Comparison of ENCODE assay signal across 8 mouse cellular contexts in the genomic region with DNA sequence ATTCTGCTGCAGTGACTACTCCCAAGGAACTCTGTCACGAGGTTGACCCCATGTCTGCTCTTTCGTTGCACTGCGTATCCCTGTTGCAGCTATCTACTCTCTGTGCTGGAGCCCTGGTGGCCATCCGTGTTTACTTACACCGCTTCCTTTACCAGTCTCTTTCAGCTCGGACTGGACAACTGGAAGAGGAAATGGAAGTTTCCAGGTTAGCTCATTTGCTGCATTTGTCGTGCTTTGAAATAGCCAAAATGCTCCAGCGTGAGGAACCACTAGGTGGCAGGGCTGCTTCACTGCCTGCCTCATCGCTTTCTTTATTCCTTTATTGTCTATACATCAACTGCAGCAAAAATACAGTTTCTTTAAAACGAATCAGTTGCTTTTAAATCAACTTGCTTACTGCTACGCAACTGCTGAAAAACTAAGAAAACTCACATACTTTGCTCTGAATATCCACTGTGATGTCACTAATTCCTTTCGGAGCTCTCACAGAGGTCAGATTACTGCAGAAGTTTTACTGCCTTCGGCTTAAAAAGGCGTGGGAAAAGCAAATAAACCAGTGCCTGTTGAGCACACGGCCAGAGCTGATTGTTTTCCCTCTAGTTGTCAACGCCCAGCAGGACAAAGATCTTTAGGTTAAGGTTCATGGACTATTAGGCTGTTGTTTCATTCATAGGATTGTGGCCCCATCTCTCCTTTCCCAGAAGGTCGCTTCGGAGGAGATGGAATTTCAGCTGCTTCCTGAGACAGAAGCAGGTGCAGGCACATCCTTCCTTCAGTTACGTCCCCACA. TPM values are rescaled to one million over a fixed set of nuclear protein-coding genes. Genes with fewer than 3 reads are reported as not detected.
A peak's percentile ranks its signal among the peaks of the same experiment; 100 is the strongest.
DNase-seq lines count a peak whose midpoint lies in the region; ATAC-seq and TF ChIP-seq lines count a peak whose summit lies in the region.

No protein-coding gene starts in this region.

- H3K27me3 ChIP-seq in erythroblast, embryonic 14.5 days (ENCODE audit: control insufficient read depth), result no peaks in the 10 kb centered on the region
- 0 out of 2 replicates have a peak, but pooled peaks cover 6% of the 10 kb centered on the region for H3K27me3 ChIP-seq in heart, embryonic 12.5 days (replicated peaks)
- no peaks in the 10 kb centered on the region for H3K27me3 ChIP-seq in kidney, embryonic 16.5 days (ENCODE audit: insufficient read depth, low read length)
- no peaks in the 10 kb centered on the region for H3K27me3 ChIP-seq in liver, embryonic 11.5 days (replicated peaks; ENCODE audit: control insufficient read depth, insufficient read depth, low read length)
- no peaks in the 10 kb centered on the region for H3K27me3 ChIP-seq in myocyte (ENCODE audit: control insufficient read depth, insufficient read depth, insufficient read length)
- H3K27me3 ChIP-seq in stomach, embryonic 14.5 days (ENCODE audit: control insufficient read depth, insufficient read depth, low read length), result no peaks in the 10 kb centered on the region

- ATAC-seq in heart, embryonic 12.5 days (ENCODE audit: insufficient number of reproducible peaks, low FRiP score), result peak; percentile 39; the same call in 1 of the 2 replicates
- ATAC-seq in kidney, embryonic 16.5 days (ENCODE audit: low FRiP score, low TSS enrichment), result peak; percentile 73
- ATAC-seq in liver, embryonic 11.5 days (replicated peaks; ENCODE audit: low FRiP score), result 0 out of 2 replicates have a peak, but pooled peaks have one; percentile 19
- peak; percentile 62; the same call in 1 of the 2 replicates for ATAC-seq in stomach, embryonic 14.5 days (ENCODE audit: insufficient number of reproducible peaks, insufficient read depth, low FRiP score, low read depth)

- no peak overlapping the region for H3ac ChIP-seq in myocyte (ENCODE audit: control insufficient read depth, insufficient read length)

- no peaks in the 10 kb centered on the region for H3K36me3 ChIP-seq in erythroblast, embryonic 14.5 days (ENCODE audit: control insufficient read depth)
- H3K36me3 ChIP-seq in heart, embryonic 12.5 days, result no peaks in the 10 kb centered on the region
- H3K36me3 ChIP-seq in kidney, embryonic 16.5 days (ENCODE audit: insufficient read depth, low read length), result no peaks in the 10 kb centered on the region
- no peaks in the 10 kb centered on the region for H3K36me3 ChIP-seq in liver, embryonic 11.5 days (ENCODE audit: control insufficient read depth, insufficient read depth, low read length)
- H3K36me3 ChIP-seq in myocyte (ENCODE audit: control insufficient read depth, insufficient read depth), result no peaks in the 10 kb centered on the region
- no peaks in the 10 kb centered on the region for H3K36me3 ChIP-seq in stomach, embryonic 14.5 days (ENCODE audit: control insufficient read depth, insufficient read depth, low read length)

- peak; percentile 85 for TF ChIP-seq CTCF in brain, embryonic 14.5 days (IDR thresholded peaks at IDR 0.05; ENCODE audit: borderline replicate concordance, extremely low read depth, insufficient read depth, insufficient read length)

- no peaks in the 10 kb centered on the region for H3K79me2 ChIP-seq in myocyte (ENCODE audit: control insufficient read depth, insufficient read depth)

- H3K4me3 ChIP-seq in erythroblast, embryonic 14.5 days (replicated peaks), result peak overlapping the region; percentile 3
- H3K4me3 ChIP-seq in heart, embryonic 12.5 days, result peak overlapping the region; percentile 29
- peak overlapping the region; percentile 22 for H3K4me3 ChIP-seq in kidney, embryonic 16.5 days (ENCODE audit: low read length)
- H3K4me3 ChIP-seq in liver, embryonic 11.5 days (ENCODE audit: low read depth, low read length), result peak overlapping the region; percentile 14
- no peak overlapping the region for H3K4me3 ChIP-seq in myocyte
- peak overlapping the region; percentile 9; the same call in 1 of the 2 replicates for H3K4me3 ChIP-seq in stomach, embryonic 14.5 days (ENCODE audit: low read depth, low read length)

- H3K4me2 ChIP-seq in heart, embryonic 12.5 days, result peak overlapping the region; percentile 59
- peak overlapping the region; percentile 56 for H3K4me2 ChIP-seq in kidney, embryonic 16.5 days (replicated peaks; ENCODE audit: low read depth, low read length)
- peak overlapping the region; percentile 54 for H3K4me2 ChIP-seq in liver, embryonic 11.5 days
- H3K4me2 ChIP-seq in myocyte (ENCODE audit: low read depth), result peak overlapping the region; percentile 75
- peak overlapping the region; percentile 30 for H3K4me2 ChIP-seq in stomach, embryonic 14.5 days (replicated peaks; ENCODE audit: low read depth, low read length)

- no peaks in the 10 kb centered on the region for H3K9me3 ChIP-seq in erythroblast, embryonic 14.5 days (ENCODE audit: control insufficient read depth, low read length)
- no peaks in the 10 kb centered on the region for H3K9me3 ChIP-seq in heart, embryonic 12.5 days (replicated peaks)
- no peaks in the 10 kb centered on the region for H3K9me3 ChIP-seq in kidney, embryonic 16.5 days (ENCODE audit: low read length)
- no peaks in the 10 kb centered on the region for H3K9me3 ChIP-seq in liver, embryonic 11.5 days (ENCODE audit: control insufficient read depth, low read length)
- H3K9me3 ChIP-seq in stomach, embryonic 14.5 days (ENCODE audit: control insufficient read depth, low read depth, low read length), result no peaks in the 10 kb centered on the region

- WGBS in heart, embryonic 12.5 days, result 11% methylated on average over 19 of the region's 19 CpGs
- 3% methylated on average over 19 of the region's 19 CpGs for WGBS in kidney, embryonic 16.5 days
- WGBS in liver, embryonic 11.5 days, result 20% methylated on average over 19 of the region's 19 CpGs
- WGBS in stomach, embryonic 14.5 days, result 5% methylated on average over 19 of the region's 19 CpGs

- H3K27ac ChIP-seq in heart, embryonic 12.5 days (ENCODE audit: poor library complexity, severe bottlenecking), result no peak overlapping the region
- H3K27ac ChIP-seq in kidney, embryonic 16.5 days (ENCODE audit: low read length), result peak overlapping the region; percentile 47; the same call in 1 of the 2 replicates
- H3K27ac ChIP-seq in liver, embryonic 11.5 days (ENCODE audit: low read depth, low read length), result peak overlapping the region; percentile 43; the same call in 1 of the 2 replicates
- H3K27ac ChIP-seq in stomach, embryonic 14.5 days (ENCODE audit: low read length), result peak overlapping the region; percentile 82

- peak overlapping the region; percentile 58 for H3K9ac ChIP-seq in heart, embryonic 12.5 days
- peak overlapping the region; percentile 19 for H3K9ac ChIP-seq in kidney, embryonic 16.5 days (replicated peaks; ENCODE audit: low read length)
- H3K9ac ChIP-seq in liver, embryonic 11.5 days (ENCODE audit: low read depth, low read length), result peak overlapping the region; percentile 48
- H3K9ac ChIP-seq in stomach, embryonic 14.5 days (replicated peaks; ENCODE audit: low read depth, low read length), result no peak overlapping the region

- TF ChIP-seq POLR2A in brain, embryonic 14.5 days (IDR thresholded peaks at IDR 0.05; ENCODE audit: borderline replicate concordance, extremely low read depth, insufficient read depth, insufficient read length, poor library complexity, severe bottlenecking), result no peak
- no peak for TF ChIP-seq POLR2A in myocyte (IDR thresholded peaks at IDR 0.05; ENCODE audit: insufficient read length, low read depth)

- DNase-seq in CD4-positive helper T cell, adult 2 months (ENCODE audit: low read depth, low spot score), result peak; percentile 73
- peak; percentile 82 for DNase-seq in brain, embryonic 14.5 days (ENCODE audit: low read depth)
- no peak for DNase-seq in liver, embryonic 11.5 days (ENCODE audit: low spot score)

- peaks cover 38% of the 10 kb centered on the region for H3K4me1 ChIP-seq in erythroblast, embryonic 14.5 days (ENCODE audit: control insufficient read depth)
- H3K4me1 ChIP-seq in heart, embryonic 12.5 days (replicated peaks), result peaks cover 8% of the 10 kb centered on the region; the same call in 1 of the 2 replicates
- peaks cover 9% of the 10 kb centered on the region for H3K4me1 ChIP-seq in kidney, embryonic 16.5 days (ENCODE audit: insufficient read depth, low read length)
- peaks cover 17% of the 10 kb centered on the region for H3K4me1 ChIP-seq in liver, embryonic 11.5 days (replicated peaks; ENCODE audit: control insufficient read depth, insufficient read depth, low read length)
- no peaks in the 10 kb centered on the region for H3K4me1 ChIP-seq in stomach, embryonic 14.5 days (ENCODE audit: control insufficient read depth, insufficient read depth, low read length)

TF ChIP-seq in myocyte, 11 proteins besides CTCF, POLR2A, EP300 and RAD21 (continues in another document):
- TF ChIP-seq USF1 (IDR thresholded peaks at IDR 0.05; ENCODE audit: low read depth) (no peak), TCF12 (IDR thresholded peaks at IDR 0.05; ENCODE audit: insufficient read depth, poor library complexity, severe bottlenecking) (no peak), REST (IDR thresholded peaks at IDR 0.05; ENCODE audit: insufficient read depth, insufficient read length) (no peak), TCF3 (IDR thresholded peaks at IDR 0.05; ENCODE audit: insufficient read length, low read depth) (no peak), POLR2AphosphoS2 (IDR thresholded peaks at IDR 0.05; ENCODE audit: insufficient read length, low read depth) (no peak), SRF (IDR thresholded peaks at IDR 0.05; ENCODE audit: control insufficient read depth, insufficient read length, low read depth) (no peak), CEBPB (IDR thresholded peaks at IDR 0.05; ENCODE audit: insufficient read depth, poor library complexity, severe bottlenecking) (no peak), MYOD1 (IDR thresholded peaks at IDR 0.05; ENCODE audit: control insufficient read depth in 1 of 3, insufficient read length in 2 of 3, low read depth in 2 of 3) (no peak)

RNA-seq across cellular contexts. Expression of gene Thumpd3, which starts 7.9 kb away (rescaled TPM):
- polyA plus RNA-seq in brain, embryonic 14.5 days (2012; rRNA removed), result 28.5 and 29.4 TPM in 2 replicates
- polyA plus RNA-seq in erythroblast, embryonic 14.5 days (2012), result 0.25 and 0.34 TPM in 2 replicates
- 41.5 and 46.5 TPM in 2 replicates for polyA plus RNA-seq in heart, embryonic 12.5 days (2016; fragmentation: Nextera tagmentation; extraction: Ambion mirVana)
- polyA plus RNA-seq in kidney, embryonic 16.5 days (2015; fragmentation: Nextera tagmentation; extraction: Ambion mirVana), result 50.9 and 55.1 TPM in 2 replicates
- 70.5 and 72.5 TPM in 2 replicates for polyA plus RNA-seq in liver, embryonic 11.5 days (2014; fragmentation: Nextera tagmentation; extraction: Ambion mirVana)
- 22.9 TPM for polyA plus RNA-seq in myocyte (2012; fragmentation: generic; extraction: Trizol)
- 42.6 and 47.0 TPM in 2 replicates for polyA plus RNA-seq in stomach, embryonic 14.5 days (2014; fragmentation: Nextera tagmentation; extraction: Ambion mirVana)

RNA-seq across cellular contexts. Expression of gene Setd5, which starts 39.0 kb away (rescaled TPM):
- polyA plus RNA-seq in brain, embryonic 14.5 days (2012; rRNA removed), result 55.2 and 77.4 TPM in 2 replicates
- polyA plus RNA-seq in erythroblast, embryonic 14.5 days (2012), result 0.69 and 1.3 TPM in 2 replicates
- polyA plus RNA-seq in heart, embryonic 12.5 days (2016; fragmentation: Nextera tagmentation; extraction: Ambion mirVana), result 61.0 and 62.9 TPM in 2 replicates
- polyA plus RNA-seq in kidney, embryonic 16.5 days (2015; fragmentation: Nextera tagmentation; extraction: Ambion mirVana), result 67.5 and 77.1 TPM in 2 replicates
- 56.8 and 58.6 TPM in 2 replicates for polyA plus RNA-seq in liver, embryonic 11.5 days (2014; fragmentation: Nextera tagmentation; extraction: Ambion mirVana)
- polyA plus RNA-seq in myocyte (2012; fragmentation: generic; extraction: Trizol), result 21.8 TPM
- polyA plus RNA-seq in stomach, embryonic 14.5 days (2014; fragmentation: Nextera tagmentation; extraction: Ambion mirVana), result 114 and 123 TPM in 2 replicates

Comparison
In these comparisons a context has a peak if more than half of its experiments do, and no peak if none do; other contexts are left out.
1. ATAC-seq: peak in every context shown above with its lines; median percentile 73 in kidney, embryonic 16.5 days; 62 in stomach, embryonic 14.5 days; 39 in heart, embryonic 12.5 days; 19 in liver, embryonic 11.5 days.
2. RNA of gene Thumpd3, which starts 7.9 kb away (polyA plus RNA-seq): 70.5 to 72.5 TPM in liver, embryonic 11.5 days, 50.9 to 55.1 TPM in kidney, embryonic 16.5 days, 42.6 to 47.0 TPM in stomach, embryonic 14.5 days, 41.5 to 46.5 TPM in heart, embryonic 12.5 days, 28.5 to 29.4 TPM in brain, embryonic 14.5 days and 22.9 TPM in myocyte (single experiment); 0.25 to 0.34 TPM in erythroblast, embryonic 14.5 days; every median in the first group is over 10 times any median in the second.
3. Peak in every context shown above with its lines, with median percentiles within 50 percentile points of each other: H3K4me2 ChIP-seq.